Mouse (Mus musculus): ENCODE data around the gene Tspo. TPM values are rescaled to one million over a fixed set of nuclear protein-coding genes. Genes with fewer than 3 reads are reported as not detected.

Gene Tspo
- polyA plus RNA-seq, 1 experiment from 2014 or later = 40.2 TPM

Small RNAs within 50 kb of the gene (microRNA-seq; reads per million reads assigned to microRNA genes)
- not detected for gene Gm24575

Other genes with a start within 250 kb of the Tspo start
- 24.4 TPM in 2 replicates for gene Arfgap3, start 213.3 kb upstream of the Tspo start, polyA plus RNA-seq (2016; fragmentation: Nextera tagmentation; extraction: Ambion mirVana)
- 55.4 and 57.8 TPM in 2 replicates for gene Pacsin2, start 99.0 kb upstream of the Tspo start, polyA plus RNA-seq (2016; fragmentation: Nextera tagmentation; extraction: Ambion mirVana)
- gene Ttll1, start 52.7 kb upstream of the Tspo start, polyA plus RNA-seq (2016; fragmentation: Nextera tagmentation; extraction: Ambion mirVana) = 33.3 and 33.7 TPM in 2 replicates
- gene Bik, start 36.7 kb upstream of the Tspo start, polyA plus RNA-seq (2016; fragmentation: Nextera tagmentation; extraction: Ambion mirVana) = 2.1 and 2.3 TPM in 2 replicates
- gene Mcat, start 195 bp downstream of the Tspo start, polyA plus RNA-seq (2016; fragmentation: Nextera tagmentation; extraction: Ambion mirVana) = 47.2 and 48.3 TPM in 2 replicates
- gene Ttll12, start 31.6 kb downstream of the Tspo start, polyA plus RNA-seq (2016; fragmentation: Nextera tagmentation; extraction: Ambion mirVana) = 64.6 and 65.7 TPM in 2 replicates
- 58.7 and 68.0 TPM in 2 replicates for gene Scube1, start 161.4 kb downstream of the Tspo start, polyA plus RNA-seq (2016; fragmentation: Nextera tagmentation; extraction: Ambion mirVana)
- gene Mpped1, start 215.9 kb downstream of the Tspo start, polyA plus RNA-seq (2016; fragmentation: Nextera tagmentation; extraction: Ambion mirVana) = 33.4 and 35.9 TPM in 2 replicates